Mouse (Mus musculus) olfactory bulb, adult 2 months (tissue): ENCODE data around the gene Syne3. TPM values are rescaled to one million over a fixed set of nuclear protein-coding genes. Genes with fewer than 3 reads are reported as not detected.

Source experiments
- H3K27ac ChIP-seq: fragments of 200-500 bp; 2 replicates; pipeline ENCODE4 v1.5.1; 2012; ENCODE audit warnings: low read depth, low read length; ENCODE audit not compliant: insufficient read depth
- H3K4me1 ChIP-seq: fragments of 200-500 bp; 2 replicates; pipeline ENCODE4 v1.6.1; 2012; ENCODE audit warnings: low read length; ENCODE audit not compliant: control insufficient read depth, insufficient read depth
- H3K4me3 ChIP-seq: fragments of 200-500 bp; 2 replicates; pipeline ENCODE4 v1.5.1; 2012; ENCODE audit warnings: mild to moderate bottlenecking, low read depth, low read length, moderate library complexity; ENCODE audit not compliant: insufficient read depth
- CTCF ChIP-seq: fragments of 200-500 bp; IDR thresholded peaks from 2 replicates; pipeline ENCODE4 v1.5.1; 2012; ENCODE audit warnings: low read depth, mild to moderate bottlenecking, low read length, moderate library complexity; ENCODE audit not compliant: insufficient read depth
- POLR2A ChIP-seq: fragments of 200-500 bp; IDR thresholded peaks from 2 replicates; pipeline ENCODE4 v1.6.1; 2012; ENCODE audit warnings: mild to moderate bottlenecking, low read depth, low read length, moderate library complexity; ENCODE audit not compliant: insufficient read depth
- WGBS: fragments of 180-500 bp; shearing (Covaris S2); methylation state at CpG from one replicate; pipeline ENCODE4 v1.1.7; 2018; 5-methylcytosine and 5-hydroxymethylcytosine counted together
- polyA plus RNA-seq: library from polyadenylated mRNA; stranded (reverse); fragments of >200 nt; gene quantifications from 2 replicates; pipeline ENCODE4 v1.2.4, GENCODE M21; 2012; ENCODE audit warnings: low replicate concordance; ENCODE audit not compliant: missing spikeins, insufficient read depth, insufficient read length

The Syne3 gene
- polyA plus RNA-seq, 1 experiment = not detected

GRCm38 (mm10) chr12:104986001-104986400 lies 23.6 kb downstream of the Syne3 start:
- WGBS = 92% methylated on average over 2 of the region's 2 CpGs
- H3K4me1 ChIP-seq = peaks cover 52% of the 10 kb centered on the region
- TF ChIP-seq CTCF = no peak
- TF ChIP-seq POLR2A = no peak
- H3K4me3 ChIP-seq = no peak overlapping the region
- no peak overlapping the region for H3K27ac ChIP-seq

- no peak overlapping the region for H3K27ac ChIP-seq
- no peak for TF ChIP-seq POLR2A
- no peak for TF ChIP-seq CTCF
- H3K4me3 ChIP-seq = no peak overlapping the region
- H3K4me1 ChIP-seq = peaks cover 49% of the 10 kb centered on the region
- WGBS = 84% methylated on average over 5 of the region's 5 CpGs
These were observed 24.5 kb downstream of the Syne3 start for GRCm38 (mm10) chr12:104985088-104985487.

- H3K4me3 ChIP-seq = no peak overlapping the region
- no peak for TF ChIP-seq CTCF
- no peak for TF ChIP-seq POLR2A
- WGBS = 16% methylated on average over 7 of the region's 7 CpGs
- peaks cover 56% of the 10 kb centered on the region for H3K4me1 ChIP-seq
- H3K27ac ChIP-seq = peak overlapping the region; percentile 84
These were observed 26.1 kb downstream of the Syne3 start for GRCm38 (mm10) chr12:104983476-104983875.

GRCm38 (mm10) chr12:104978943-104979723 lies 30.5 kb downstream of the Syne3 start:
- WGBS = 66% methylated on average over 22 of the region's 22 CpGs
- Histone ChIP-seq H3K4me1 (peaks cover 31% of the 10 kb centered on the region), H3K27ac (0 out of 2 replicates have a peak overlapping the region, but pooled peaks have one; percentile 7), H3K4me3 (no peak overlapping the region)
- TF ChIP-seq CTCF = no peak

GRCm38 (mm10) chr12:104978420-104978819 lies 31.2 kb downstream of the Syne3 start:
- WGBS = 16% methylated on average over 9 of the region's 9 CpGs

GRCm38 (mm10) chr12:104976903-104977302 lies 32.7 kb downstream of the Syne3 start:
- WGBS = 46% methylated on average over 7 of the region's 7 CpGs
- TF ChIP-seq POLR2A (no peak), CTCF (no peak)
- Histone ChIP-seq H3K4me3 (no peak overlapping the region), H3K4me1 (peaks cover 16% of the 10 kb centered on the region), H3K27ac (no peak overlapping the region)

More at GRCm38 (mm10) chr12:104978420-104978819, 31.2 kb downstream of the Syne3 start:
- Histone ChIP-seq H3K4me3 (no peak overlapping the region), H3K27ac (peak overlapping the region; percentile 7; the same call in 1 of the 2 replicates), H3K4me1 (peaks cover 24% of the 10 kb centered on the region)
- TF ChIP-seq POLR2A (no peak), CTCF (no peak)

- H3K27ac ChIP-seq = 0 out of 2 replicates have a peak overlapping the region, but pooled peaks have one; percentile 10
- WGBS = 41% methylated on average over 8 of the region's 8 CpGs
- no peak for TF ChIP-seq CTCF
- TF ChIP-seq POLR2A = no peak
- no peak overlapping the region for H3K4me3 ChIP-seq
- peaks cover 13% of the 10 kb centered on the region for H3K4me1 ChIP-seq
These were observed 33.2 kb downstream of the Syne3 start for GRCm38 (mm10) chr12:104976331-104976817.

- TF ChIP-seq CTCF (no peak), POLR2A (no peak)
- H3K4me1 ChIP-seq = no peaks in the 10 kb centered on the region
- H3K27ac ChIP-seq = no peak overlapping the region
- no peak overlapping the region for H3K4me3 ChIP-seq
- 73% methylated on average over 6 of the region's 6 CpGs for WGBS
These were observed 36.7 kb downstream of the Syne3 start for GRCm38 (mm10) chr12:104972860-104973259.

GRCm38 (mm10) chr12:104969618-104970017 lies 40.0 kb downstream of the Syne3 start:
- no peak overlapping the region for H3K4me3 ChIP-seq
- H3K4me1 ChIP-seq = peaks cover 5% of the 10 kb centered on the region
- H3K27ac ChIP-seq = no peak overlapping the region
- WGBS = 90% methylated on average over 4 of the region's 4 CpGs
- no peak for TF ChIP-seq POLR2A
- TF ChIP-seq CTCF = no peak

GRCm38 (mm10) chr12:104969177-104969576 lies 40.4 kb downstream of the Syne3 start:
- H3K4me3 ChIP-seq = no peak overlapping the region
- H3K4me1 ChIP-seq = peaks cover 5% of the 10 kb centered on the region
- 93% methylated on average over 9 of the region's 9 CpGs for WGBS

More at GRCm38 (mm10) chr12:104969177-104969576, 40.4 kb downstream of the Syne3 start:
- TF ChIP-seq CTCF = no peak
- TF ChIP-seq POLR2A = no peak
- H3K27ac ChIP-seq = no peak overlapping the region
